Mouse (Mus musculus) splenic B cell, adult 2 months (primary cell): ENCODE measurements at regions not wholly inside any gene's neighbourhood (a gene's known extent, or its start where the extent isn't known, plus 50 kb on each side); places are given as distances from the start of the nearest gene placed in this dataset.

ENCODE experiments used
- DNase-seq: peaks from one replicate; pipeline ENCODE4 v3.0.0-alpha.2; 2011; ENCODE audit warnings: low read depth, low spot score
- H3K27me3 ChIP-seq: 2 replicates; pipeline ENCODE4 v1.6.1; 2012; ENCODE audit warnings: mild to moderate bottlenecking, low read length, moderate library complexity, mixed read lengths; ENCODE audit not compliant: control insufficient read depth, poor library complexity, insufficient read depth, severe bottlenecking
- H3K36me3 ChIP-seq: 2 replicates; pipeline ENCODE4 v1.6.1; 2012; ENCODE audit warnings: mild to moderate bottlenecking, low read length, moderate library complexity, mixed read lengths; ENCODE audit not compliant: control insufficient read depth, poor library complexity, insufficient read depth, severe bottlenecking

DNA sequence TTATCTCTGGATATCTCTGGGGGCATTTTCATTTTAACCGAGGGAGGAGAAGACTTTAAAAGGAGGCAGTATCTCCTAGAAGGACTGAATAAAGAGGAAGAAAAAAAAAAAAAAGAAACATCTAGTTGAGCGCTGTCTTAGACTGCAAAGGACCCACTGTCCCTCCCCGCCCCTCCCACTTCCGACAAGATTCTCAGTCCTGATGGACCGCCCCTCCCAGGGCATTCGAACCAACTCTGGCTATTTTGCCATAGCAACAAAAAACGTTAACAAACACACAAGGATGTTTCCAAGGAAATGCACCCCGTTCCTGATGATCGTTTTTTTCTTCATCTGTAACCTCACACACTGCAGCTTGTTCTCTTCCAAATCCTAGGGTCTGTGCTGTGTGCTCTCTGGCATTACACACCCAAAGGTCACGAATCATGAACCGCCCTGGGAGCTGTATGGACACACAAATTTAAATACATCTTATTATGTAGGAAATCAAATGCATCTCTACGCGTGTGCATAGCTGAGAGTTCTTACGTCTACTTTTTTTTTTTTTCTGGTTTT, 75.8 kb downstream of the Rnd3 start:
- H3K27me3 ChIP-seq, result no peaks in the 10 kb centered on the region
- H3K36me3 ChIP-seq, result no peaks in the 10 kb centered on the region
- DNase-seq, result no peak

DNA sequence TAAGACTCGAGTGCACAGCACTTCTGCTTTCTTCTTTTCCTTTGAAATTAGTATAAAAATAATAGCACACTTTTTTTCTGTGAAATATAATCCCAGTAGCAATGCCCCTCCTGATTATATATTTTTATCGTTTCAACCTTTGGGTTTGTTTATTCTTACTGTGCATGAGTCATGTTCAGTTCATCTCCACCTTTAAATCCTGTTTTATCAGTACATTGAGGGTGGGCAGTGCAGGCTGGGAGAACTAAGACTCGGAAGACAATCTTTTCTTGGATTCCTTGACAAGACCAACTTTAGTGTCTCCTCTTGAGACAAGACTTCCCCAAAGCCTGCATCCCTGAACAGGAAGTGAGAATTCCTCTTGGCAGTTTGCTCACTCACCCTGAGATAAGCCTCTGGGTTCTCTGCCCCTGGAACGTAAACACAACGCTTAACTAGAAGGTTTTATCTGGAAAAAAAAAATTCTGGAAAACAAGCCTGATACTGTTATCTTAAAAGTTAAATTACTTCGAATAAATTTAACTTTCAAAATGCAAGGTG, 76.5 kb downstream of the Rnd3 start:
- H3K27me3 ChIP-seq, result no peaks in the 10 kb centered on the region
- DNase-seq, result no peak
- no peaks in the 10 kb centered on the region for H3K36me3 ChIP-seq

DNA sequence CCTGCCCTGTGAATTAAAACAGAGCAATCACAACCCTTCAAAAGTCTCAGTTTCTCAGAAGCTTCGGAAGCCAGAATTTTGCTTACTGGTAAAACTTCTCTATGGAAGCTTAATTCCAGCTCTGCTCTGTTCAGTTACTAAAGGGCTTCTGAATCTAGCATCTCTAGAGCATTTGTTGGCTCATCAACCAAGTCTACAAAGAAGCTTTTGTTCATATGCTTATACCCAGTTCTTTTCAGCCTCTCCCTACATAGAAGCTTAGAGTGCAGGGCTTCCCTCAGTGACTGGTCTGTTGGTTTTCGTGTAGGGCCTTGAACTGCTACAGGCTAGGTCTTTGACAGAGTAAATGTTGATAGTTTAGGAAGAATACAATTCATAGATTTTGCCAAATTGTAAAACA, 78.0 kb downstream of the Rnd3 start:
- no peaks in the 10 kb centered on the region for H3K36me3 ChIP-seq
- DNase-seq, result no peak
- H3K27me3 ChIP-seq, result no peaks in the 10 kb centered on the region

- Histone ChIP-seq H3K36me3 (no peaks in the 10 kb centered on the region), H3K27me3 (no peaks in the 10 kb centered on the region)
- DNase-seq, result no peak
Observed at GRCm38 (mm10) chr2:51066423-51066831, 82.5 kb downstream of the Rnd3 start.

GRCm38 (mm10) chr2:51065821-51066220, 83.1 kb downstream of the Rnd3 start:
- Histone ChIP-seq H3K27me3 (no peaks in the 10 kb centered on the region), H3K36me3 (no peaks in the 10 kb centered on the region)
- no peak for DNase-seq

DNA sequence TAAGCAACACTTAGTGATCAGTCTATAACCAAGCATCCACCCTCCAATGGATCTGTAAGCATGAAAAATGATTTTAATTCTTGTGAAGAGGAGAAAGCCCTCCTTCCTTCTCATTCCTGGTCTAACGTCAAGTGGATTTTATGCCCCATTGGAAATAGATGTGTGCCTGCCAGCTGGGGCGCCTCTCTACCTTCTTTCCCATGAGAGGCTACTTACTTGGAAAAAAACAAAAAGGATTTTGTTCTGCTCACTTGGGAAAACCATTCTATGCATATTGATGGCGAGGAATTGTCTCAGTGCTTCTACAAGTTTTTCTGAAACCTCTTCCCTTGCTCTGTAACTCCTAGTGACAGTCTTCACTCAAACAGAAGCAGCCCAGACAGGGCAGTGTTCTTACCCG, 84.1 kb downstream of the Rnd3 start:
- H3K36me3 ChIP-seq, result no peaks in the 10 kb centered on the region
- DNase-seq, result no peak

DNA sequence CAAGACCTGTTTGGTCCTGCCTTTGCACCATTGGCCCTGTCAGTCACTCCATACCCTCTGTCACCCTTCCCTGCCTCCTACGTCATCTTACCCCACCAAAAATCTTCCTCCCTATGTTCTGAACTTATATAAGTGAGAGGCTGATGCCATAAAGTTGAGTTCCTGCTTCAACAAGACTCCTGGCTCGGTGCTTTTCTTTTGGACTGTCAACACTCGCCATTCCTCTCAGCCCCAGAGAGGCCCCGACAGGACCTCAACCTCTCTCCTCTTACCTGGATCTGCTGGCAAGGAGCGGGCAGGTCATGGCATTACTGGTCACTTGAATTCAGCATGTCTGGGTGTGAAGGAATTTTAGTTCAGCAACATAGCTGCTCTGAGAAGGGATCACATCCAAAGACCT, 86.9 kb downstream of the Rnd3 start:
- H3K36me3 ChIP-seq, result no peaks in the 10 kb centered on the region
- no peaks in the 10 kb centered on the region for H3K27me3 ChIP-seq
- DNase-seq, result no peak

More for the DNA sequence above, 84.1 kb downstream of the Rnd3 start:
- no peaks in the 10 kb centered on the region for H3K27me3 ChIP-seq

DNA sequence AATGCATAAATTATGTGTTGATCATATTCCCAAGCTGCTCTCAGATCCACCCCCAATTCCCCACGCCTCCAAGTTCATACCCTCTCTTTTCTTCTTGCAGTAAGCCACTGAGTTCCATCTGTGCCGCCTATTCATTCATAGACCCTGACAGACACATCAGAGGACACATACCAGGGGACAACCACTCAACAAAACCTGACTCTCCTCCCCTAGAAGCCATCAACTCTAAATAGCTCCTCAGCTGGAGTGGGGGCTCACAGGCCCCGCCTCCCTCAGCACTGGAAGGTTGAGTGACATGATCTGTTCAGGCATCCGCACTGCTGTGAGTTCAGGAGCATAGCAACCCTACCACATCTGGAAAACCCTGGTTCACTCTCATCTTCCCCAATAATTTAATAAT, 90.8 kb downstream of the Rnd3 start:
- no peaks in the 10 kb centered on the region for H3K36me3 ChIP-seq
- DNase-seq, result no peak

DNA sequence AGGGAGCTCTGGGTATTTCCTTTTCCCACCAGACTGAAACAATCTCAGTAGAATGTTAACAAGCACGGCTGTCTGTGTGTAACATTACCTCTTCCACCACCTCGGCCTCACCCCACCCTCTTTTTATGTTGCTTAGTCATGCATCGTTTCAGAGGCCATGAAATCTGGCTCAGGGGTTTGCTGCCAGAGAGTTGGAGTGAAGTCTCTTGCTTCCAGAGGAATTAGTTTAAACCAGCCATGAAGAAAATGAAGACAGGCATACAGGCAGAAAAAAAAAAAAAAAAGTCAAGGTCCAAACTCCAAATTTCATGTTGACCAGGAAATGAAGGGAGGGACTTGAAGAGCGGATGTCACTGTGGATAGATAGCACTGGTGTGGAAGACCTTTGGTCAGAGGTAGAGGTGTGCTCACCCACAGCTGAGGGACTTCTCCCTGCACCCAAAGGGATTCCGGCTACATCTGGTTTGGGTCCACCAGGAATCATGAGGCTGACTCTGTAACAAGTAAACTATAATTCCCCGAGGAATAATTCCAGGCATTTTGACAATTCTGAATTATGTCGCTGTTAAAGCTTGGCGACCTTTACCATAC, 92.7 kb downstream of the Rnd3 start:
- no peaks in the 10 kb centered on the region; the same call in 1 of the 2 replicates for H3K27me3 ChIP-seq
- DNase-seq, result no peak
- no peaks in the 10 kb centered on the region for H3K36me3 ChIP-seq

More for the DNA sequence above, 90.8 kb downstream of the Rnd3 start:
- no peaks in the 10 kb centered on the region; the same call in 1 of the 2 replicates for H3K27me3 ChIP-seq

- no peak for DNase-seq
- no peaks in the 10 kb centered on the region for H3K36me3 ChIP-seq
Observed at GRCm38 (mm10) chr2:51055339-51055738, 93.6 kb downstream of the Rnd3 start.

DNA sequence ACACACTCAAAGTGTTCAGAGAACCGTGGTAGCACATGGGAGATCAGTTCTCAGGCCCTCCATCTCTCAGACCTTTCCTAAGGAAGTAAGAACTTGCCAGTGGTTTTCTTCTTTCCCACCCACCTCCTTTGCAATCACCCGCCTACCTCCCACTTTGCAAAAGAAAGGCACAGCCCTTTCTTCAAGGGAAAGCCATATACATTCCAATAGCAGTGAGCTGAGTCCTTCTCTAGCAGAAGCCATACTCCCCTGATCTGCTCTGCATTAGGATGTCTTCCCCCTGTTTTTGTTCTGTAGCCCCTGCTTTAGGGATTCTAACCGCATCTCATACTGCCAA, 99.1 kb downstream of the Rnd3 start:
- Histone ChIP-seq H3K36me3 (no peaks in the 10 kb centered on the region), H3K27me3 (no peaks in the 10 kb centered on the region)
- no peak for DNase-seq

More at GRCm38 (mm10) chr2:51055339-51055738, 93.6 kb downstream of the Rnd3 start:
- no peaks in the 10 kb centered on the region; the same call in 1 of the 2 replicates for H3K27me3 ChIP-seq

DNA sequence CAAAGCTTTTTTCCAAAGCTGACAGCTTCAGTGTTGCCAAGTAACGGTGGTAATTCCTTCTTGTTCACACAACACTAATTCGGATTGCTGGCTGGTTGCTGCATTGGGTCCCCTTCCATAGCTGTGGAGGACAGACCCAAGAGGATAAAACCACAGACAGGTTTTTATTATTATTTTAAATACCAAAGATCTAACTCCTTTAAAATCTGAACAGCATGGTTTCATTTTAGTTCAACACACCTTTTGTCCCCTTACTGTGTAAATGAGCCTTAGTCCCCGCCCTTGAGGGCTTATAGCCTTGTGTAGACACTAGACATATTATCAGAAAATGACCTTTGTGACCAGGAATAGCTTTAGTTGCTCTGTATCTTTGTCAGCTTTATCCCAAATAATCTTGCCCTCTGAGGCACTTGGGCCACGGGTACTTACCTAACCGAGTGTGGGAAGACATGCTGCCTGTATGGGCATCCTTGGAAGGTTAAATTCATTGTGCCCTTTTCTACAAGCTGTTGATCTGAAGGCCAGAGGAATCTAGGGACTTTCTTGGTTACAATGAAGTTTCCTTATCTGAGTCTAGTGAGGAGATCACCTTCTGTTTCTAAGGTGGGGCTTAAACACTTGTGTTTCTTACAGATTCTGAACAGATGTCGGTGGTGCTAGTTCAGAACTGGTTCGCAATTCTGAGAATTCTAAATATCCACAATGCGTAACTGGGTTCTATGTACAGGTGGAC, 99.6 kb downstream of the Rnd3 start:
- DNase-seq, result no peak
- Histone ChIP-seq H3K27me3 (no peaks in the 10 kb centered on the region), H3K36me3 (no peaks in the 10 kb centered on the region)

- Histone ChIP-seq H3K36me3 (no peaks in the 10 kb centered on the region), H3K27me3 (no peaks in the 10 kb centered on the region)
- no peak for DNase-seq
Observed at GRCm38 (mm10) chr2:51047520-51047919, 101.4 kb downstream of the Rnd3 start.

DNA sequence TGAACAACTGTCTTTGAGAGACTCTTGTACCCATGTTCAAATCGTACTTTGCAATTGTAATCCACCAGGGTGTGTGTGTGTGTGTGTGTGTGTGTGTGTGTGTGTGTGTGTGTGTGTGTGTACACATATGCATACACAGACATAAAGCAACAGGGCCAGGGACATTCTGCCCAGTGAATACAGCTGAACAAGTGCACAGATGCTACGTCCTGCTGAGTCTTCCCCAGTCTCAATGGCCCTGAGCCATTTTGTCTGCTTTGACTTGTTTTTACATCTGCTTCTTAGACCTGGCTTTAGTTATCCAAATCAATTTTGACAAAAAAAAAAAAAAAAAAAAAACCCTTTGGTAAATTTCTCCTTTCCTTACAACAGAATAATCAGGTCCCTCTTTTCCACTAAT, 103.3 kb downstream of the Rnd3 start:
- no peaks in the 10 kb centered on the region for H3K27me3 ChIP-seq
- DNase-seq, result no peak
- H3K36me3 ChIP-seq, result no peaks in the 10 kb centered on the region

DNA sequence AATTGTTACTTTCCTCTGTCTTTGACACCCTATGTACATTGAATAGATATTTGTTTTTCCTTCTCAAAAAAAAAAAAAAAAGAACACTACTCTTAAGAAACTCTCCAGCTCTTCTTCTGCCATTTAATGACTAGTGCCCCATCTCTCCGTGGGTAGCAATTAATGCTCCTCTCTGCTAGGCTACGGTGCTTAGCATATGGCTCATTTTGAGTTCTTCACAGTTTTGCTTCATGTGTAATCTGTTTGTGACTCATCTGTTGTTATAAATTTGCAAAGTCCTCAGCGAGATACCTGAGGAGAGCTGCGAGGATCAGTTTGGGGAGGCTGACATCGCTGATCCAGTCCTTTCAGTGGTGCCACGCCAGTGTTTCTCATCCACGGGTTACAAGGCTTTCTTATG, 107.8 kb downstream of the Rnd3 start:
- H3K27me3 ChIP-seq, result no peaks in the 10 kb centered on the region
- no peaks in the 10 kb centered on the region for H3K36me3 ChIP-seq
- no peak for DNase-seq
